Mouse (Mus musculus) CH12.LX (cell line): ENCODE measurements around the gene Lgals4. TPM values are rescaled to one million over a fixed set of nuclear protein-coding genes. Genes with fewer than 3 reads are reported as not detected.

ENCODE experiments used
- DNase-seq: peaks from one replicate; pipeline ENCODE4 v3.0.0-alpha.2; 2013; ENCODE audit errors: extremely low read depth
- H3K27ac ChIP-seq: 2 replicates; pipeline ENCODE4 v1.5.1; 2012; ENCODE audit warnings: low read depth, mild to moderate bottlenecking, control low read depth, moderate library complexity; ENCODE audit not compliant: insufficient read depth
- H3K27me3 ChIP-seq: replicated peaks from 2 replicates; pipeline ENCODE3; 2012; ENCODE audit warnings: inconsistent platforms
- H3K36me3 ChIP-seq, 2 experiments: replicated peaks in 1 of 2; 2 replicates each; pipeline versions ENCODE3 to v1.6.1; 2012; ENCODE audit warnings: inconsistent platforms in 1 of 2, low read length in 1 of 2, mild to moderate bottlenecking in 1 of 2, mixed read lengths in 1 of 2, moderate library complexity in 1 of 2; ENCODE audit not compliant: control insufficient read depth in 1 of 2, insufficient read depth in 1 of 2
- H3K4me1 ChIP-seq, 2 experiments: 2 replicates each; pipeline ENCODE4 v1.6.1; 2012; ENCODE audit warnings: inconsistent platforms in 1 of 2, moderate library complexity in 1 of 2; ENCODE audit not compliant: insufficient read depth in 2 of 2, control insufficient read depth in 1 of 2
- H3K4me2 ChIP-seq: 2 replicates; pipeline ENCODE4 v1.6.1; 2012; ENCODE audit warnings: low read depth, mild to moderate bottlenecking, control low read depth; ENCODE audit not compliant: poor library complexity, insufficient read depth, severe bottlenecking
- H3K4me3 ChIP-seq, 3 experiments: fragments of 150-350 bp in 1 of 3; sonication (generic) in 1 of 3; replicated peaks in 1 of 3; 2 replicates each; pipeline versions ENCODE3 to v1.5.1; 2011 to 2012; ENCODE audit warnings: low read depth in 2 of 3, low read length in 2 of 3, mild to moderate bottlenecking in 2 of 3, moderate library complexity in 2 of 3, control low read depth in 1 of 3, improper control_type of control experiment in 1 of 3, inconsistent platforms in 1 of 3, mixed read lengths in 1 of 3; ENCODE audit not compliant: poor library complexity in 1 of 3
- H3K79me2 ChIP-seq: replicated peaks from 2 replicates; pipeline ENCODE4 v1.6.1; 2012; ENCODE audit warnings: mild to moderate bottlenecking, moderate library complexity; ENCODE audit not compliant: control insufficient read depth, poor library complexity, insufficient read depth, severe bottlenecking; ENCODE audit errors: extremely low read depth
- H3K9ac ChIP-seq: 2 replicates; pipeline ENCODE4 v1.6.1; 2012; ENCODE audit warnings: low read depth, mild to moderate bottlenecking, control low read depth, moderate library complexity; ENCODE audit not compliant: insufficient read depth
- H3K9me3 ChIP-seq: replicated peaks from 2 replicates; pipeline ENCODE3; 2012; ENCODE audit warnings: low read length, inconsistent platforms, mixed read lengths
- BHLHE40 ChIP-seq: IDR thresholded peaks from 2 replicates; pipeline ENCODE4 v1.6.1; 2011; ENCODE audit warnings: mild to moderate bottlenecking, low read depth, low read length, improper control_type of control experiment
- CHD1 ChIP-seq: IDR thresholded peaks from 2 replicates; pipeline ENCODE4 v1.6.1; 2012; ENCODE audit warnings: low read depth, low read length, improper control_type of control experiment, inconsistent platforms
- CHD2 ChIP-seq: IDR thresholded peaks from 2 replicates; pipeline ENCODE4 v1.6.1; 2011; ENCODE audit warnings: low read length, improper control_type of control experiment
- E2F4 ChIP-seq: IDR thresholded peaks from 2 replicates; pipeline ENCODE4 v1.6.1; 2011; ENCODE audit warnings: low read depth, low read length, improper control_type of control experiment; ENCODE audit not compliant: insufficient replicate concordance
- ETS1 ChIP-seq: conservative IDR thresholded peaks from 2 replicates; pipeline ENCODE4 v1.6.1; 2012; ENCODE audit warnings: low read depth, mild to moderate bottlenecking, inconsistent platforms, low read length, improper control_type of control experiment, moderate library complexity
- HCFC1 ChIP-seq: IDR thresholded peaks from 2 replicates; pipeline ENCODE4 v1.6.1; 2012; ENCODE audit warnings: low read depth, mild to moderate bottlenecking, inconsistent platforms, low read length, improper control_type of control experiment
- JUN ChIP-seq: IDR thresholded peaks from 2 replicates; pipeline ENCODE4 v1.6.1; 2011; ENCODE audit warnings: low read depth, mild to moderate bottlenecking, low read length, improper control_type of control experiment, moderate library complexity; ENCODE audit not compliant: insufficient read depth
- JUND ChIP-seq: conservative IDR thresholded peaks from 2 replicates; pipeline ENCODE4 v1.6.1; 2011; ENCODE audit warnings: low read depth, low read length, improper control_type of control experiment
- KAT2A ChIP-seq: IDR thresholded peaks from 2 replicates; pipeline ENCODE4 v1.6.1; 2012; ENCODE audit warnings: low read length, improper control_type of control experiment, inconsistent platforms; ENCODE audit not compliant: insufficient replicate concordance
- MAFK ChIP-seq: IDR thresholded peaks from 2 replicates; pipeline ENCODE4 v1.6.1; 2011; ENCODE audit warnings: low read length, improper control_type of control experiment; ENCODE audit not compliant: insufficient replicate concordance
- MAX ChIP-seq: IDR thresholded peaks from 2 replicates; pipeline ENCODE4 v1.6.1; 2011; ENCODE audit warnings: low read length, improper control_type of control experiment
- MEF2A ChIP-seq: IDR thresholded peaks from 2 replicates; pipeline ENCODE4 v1.6.1; 2014; ENCODE audit warnings: low read depth, mild to moderate bottlenecking, inconsistent platforms, low read length, improper control_type of control experiment, borderline replicate concordance
- MXI1 ChIP-seq: IDR thresholded peaks from 2 replicates; pipeline ENCODE4 v1.6.1; 2011; ENCODE audit warnings: mild to moderate bottlenecking, low read depth, low read length, improper control_type of control experiment
- NELFE ChIP-seq: IDR thresholded peaks from 2 replicates; pipeline ENCODE4 v1.6.1; 2011; ENCODE audit warnings: low read depth, low read length, improper control_type of control experiment
- NRF1 ChIP-seq: IDR thresholded peaks from 2 replicates; pipeline ENCODE4 v1.6.1; 2014; ENCODE audit warnings: low read depth, mild to moderate bottlenecking, inconsistent platforms, low read length, improper control_type of control experiment, moderate library complexity
- POLR2A ChIP-seq: IDR thresholded peaks from 2 replicates; pipeline ENCODE4 v1.6.1; 2011; ENCODE audit warnings: low read depth, mild to moderate bottlenecking, improper control_type of control experiment, low read length
- POLR2AphosphoS2 ChIP-seq: IDR thresholded peaks from 2 replicates; pipeline ENCODE4 v1.6.1; 2011; ENCODE audit warnings: low read depth, low read length, improper control_type of control experiment
- RAD21 ChIP-seq: IDR thresholded peaks from 2 replicates; pipeline ENCODE4 v1.6.1; 2011; ENCODE audit warnings: low read depth, mild to moderate bottlenecking, low read length, improper control_type of control experiment, moderate library complexity
- RCOR1 ChIP-seq: conservative IDR thresholded peaks from 2 replicates; pipeline ENCODE4 v1.6.1; 2012; ENCODE audit warnings: low read depth, mild to moderate bottlenecking, inconsistent platforms, low read length, improper control_type of control experiment
- SIN3A ChIP-seq: IDR thresholded peaks from 2 replicates; pipeline ENCODE4 v1.6.1; 2012; ENCODE audit warnings: low read length, improper control_type of control experiment, inconsistent platforms
- SMC3 ChIP-seq: IDR thresholded peaks from 2 replicates; pipeline ENCODE4 v1.6.1; 2011; ENCODE audit warnings: low read depth, low read length, improper control_type of control experiment
- TCF12 ChIP-seq: IDR thresholded peaks from 2 replicates; pipeline ENCODE4 v1.6.1; 2014; ENCODE audit warnings: low read depth, mild to moderate bottlenecking, inconsistent platforms, low read length, improper control_type of control experiment
- UBTF ChIP-seq: IDR thresholded peaks from 2 replicates; pipeline ENCODE4 v1.6.1; 2012; ENCODE audit warnings: low read depth, mild to moderate bottlenecking, inconsistent platforms, low read length, improper control_type of control experiment, moderate library complexity
- USF1 ChIP-seq: IDR thresholded peaks from 2 replicates; pipeline ENCODE4 v1.6.1; 2014; ENCODE audit warnings: low read depth, mild to moderate bottlenecking, inconsistent platforms, low read length, improper control_type of control experiment
- USF2 ChIP-seq: conservative IDR thresholded peaks from 2 replicates; pipeline ENCODE4 v1.6.1; 2011; ENCODE audit warnings: low read depth, low read length, improper control_type of control experiment
- ZC3H11A ChIP-seq: IDR thresholded peaks from 2 replicates; pipeline ENCODE4 v1.6.1; 2012; ENCODE audit warnings: low read depth, mild to moderate bottlenecking, inconsistent platforms, low read length, improper control_type of control experiment
- ZMIZ1 ChIP-seq: IDR thresholded peaks from 2 replicates; pipeline ENCODE4 v1.6.1; 2012; ENCODE audit warnings: low read depth, mild to moderate bottlenecking, inconsistent platforms, low read length, improper control_type of control experiment
- ZNF384 ChIP-seq: IDR thresholded peaks from 2 replicates; pipeline ENCODE4 v1.6.1; 2012; ENCODE audit warnings: low read depth, low read length, improper control_type of control experiment, inconsistent platforms
- dilution Hi-C: fragments of 300-500 bp; cut with MboI; formaldehyde crosslinking; loops from 2 replicates; pipeline ENCODE4 v1.14.3; 2020; ENCODE audit warnings: low sequenced_read_pairs; ENCODE audit not compliant: extremely low pct_unique_long_range_greater_than_20kb, extremely low pct_ligation_motif_present
- in situ Hi-C: fragments of 300-500 bp; cut with MboI; formaldehyde crosslinking; loops from 3 replicates; pipeline ENCODE4 v1.14.3; 2019; ENCODE audit warnings: low sequenced_read_pairs, low pct_ligation_motif_present, low pct_unique_long_range_greater_than_20kb, mixed read lengths
- polyA plus RNA-seq: library from polyadenylated mRNA; unstranded; fragments of >175 nt; gene quantifications from 2 replicates; pipeline ENCODE4 v1.2.1, GENCODE M21; 2012; ENCODE audit warnings: low read depth; ENCODE audit not compliant: insufficient read length
- total RNA-seq, 2 experiments: library from RNA; depleted of rRNA; stranded (reverse); fragments of 300-350 nt in 1 of 2; fragments of >200 nt in 1 of 2; gene quantifications; 2 replicates each; pipeline ENCODE4 v1.2.3; 2012 to 2014

Gene Lgals4
- total and polyA plus RNA-seq, 3 experiments, result 2.6 to 7.0 (median 6.5) TPM

- Histone ChIP-seq H3K27me3 (no peaks in the 10 kb centered on the region), H3K4me3 (peak overlapping the region; percentile 8 to 30 (median 19)), H3K79me2 (no peaks in the 10 kb centered on the region), H3K36me3 (peaks cover 19 to 50% of the 10 kb centered on the region in 2 experiments), H3K27ac (peak overlapping the region; percentile 92), H3K9me3 (no peaks in the 10 kb centered on the region), H3K4me1 (peaks cover 44 to 96% of the 10 kb centered on the region in 2 experiments), H3K9ac (peak overlapping the region; percentile 40), H3K4me2 (peak overlapping the region; percentile 69)
- in situ Hi-C loops (loop anchor here (25.0 kb wide), 1 partner anchor 249 kb away; no protein-coding TSS in a partner anchor), dilution Hi-C loops (no loop called here)
- DNase-seq, result no peak
- no peak for TF ChIP-seq KAT2A
- 0 out of 2 replicates have a peak, but pooled peaks have one; percentile 9 for TF ChIP-seq TCF12
- no peak for TF ChIP-seq USF2
- TF ChIP-seq HCFC1, result no peak
- no peak for TF ChIP-seq CHD1
- 0 out of 2 replicates have a peak, but pooled peaks have one; percentile 7 for TF ChIP-seq NRF1
- 0 out of 2 replicates have a peak, but pooled peaks have one; percentile 58 for TF ChIP-seq UBTF
- TF ChIP-seq BHLHE40, result 0 out of 2 replicates have a peak, but pooled peaks have one; percentile 2
Observed at GRCm38 (mm10) chr7:28787884-28788283, 45.8 kb upstream of the Lgals4 start.

- Histone ChIP-seq H3K27me3 (no peaks in the 10 kb centered on the region), H3K27ac (peak within 1 kb of the TSS; percentile 92), H3K4me3 (peak within 1 kb of the TSS; percentile 12 to 38 (median 30)), H3K4me1 (peaks cover 39 to 93% of the 10 kb centered on the region in 2 experiments), H3K9ac (peak within 1 kb of the TSS; percentile 40), H3K4me2 (peak within 1 kb of the TSS; percentile 69), H3K79me2 (no peaks in the 10 kb centered on the region), H3K36me3 (peaks cover 15 to 43% of the 10 kb centered on the region in 2 experiments), H3K9me3 (no peaks in the 10 kb centered on the region)
- dilution Hi-C loops, result no loop called here
- peak; percentile 92 for DNase-seq
- in situ Hi-C loops, result loop anchor here (25.0 kb wide), 1 partner anchor 249 kb away; no protein-coding TSS in a partner anchor
- TF ChIP-seq SIN3A, result peak; percentile 36; the same call in 1 of the 2 replicates
- TF ChIP-seq CHD1, result peak; percentile 89; the same call in 1 of the 2 replicates
- TF ChIP-seq HCFC1, result 0 out of 2 replicates have a peak, but pooled peaks have one; percentile 54
- TF ChIP-seq JUND, result no peak
- TF ChIP-seq ZC3H11A, result no peak
- TF ChIP-seq POLR2AphosphoS2, result peak; percentile 72
- TF ChIP-seq SMC3, result no peak
- TF ChIP-seq NELFE, result peak; percentile 58; the same call in 1 of the 2 replicates
- peak; percentile 70 for TF ChIP-seq POLR2A
- TF ChIP-seq MAX, result no peak
- no peak for TF ChIP-seq ZNF384
- no peak; the same call in 1 of the 2 replicates for TF ChIP-seq RCOR1
- TF ChIP-seq MEF2A, result peak; percentile 85
- TF ChIP-seq E2F4, result no peak
- TF ChIP-seq MXI1, result peak; percentile 45; the same call in 1 of the 2 replicates
- TF ChIP-seq NRF1, result peak; percentile 7; the same call in 1 of the 2 replicates
- no peak for TF ChIP-seq USF1
- no peak for TF ChIP-seq JUN
- peak; percentile 99 for TF ChIP-seq TCF12
- peak; percentile 45 for TF ChIP-seq CHD2
- TF ChIP-seq KAT2A, result peak; percentile 66; the same call in 1 of the 2 replicates
- TF ChIP-seq ZMIZ1, result peak; percentile 54; the same call in 1 of the 2 replicates
- TF ChIP-seq UBTF, result no peak
- peak; percentile 91 for TF ChIP-seq ETS1
- no peak for TF ChIP-seq RAD21
- peak; percentile 1; the same call in 1 of the 2 replicates for TF ChIP-seq BHLHE40
- TF ChIP-seq MAFK, result 0 out of 2 replicates have a peak, but pooled peaks have one; percentile 48
Observed at GRCm38 (mm10) chr7:28788307-28789195, 45.1 kb upstream of the Lgals4 start, which contains the start of gene Rinl. Rinl (plus strand) TSS chr7:28788969.
